Mouse (Mus musculus): ENCODE results near the gene Trip6. TPM values are rescaled to one million over a fixed set of nuclear protein-coding genes. Genes with fewer than 3 reads are reported as not detected.

The Trip6 gene
- polyA plus RNA-seq, 1 experiment: 10.3 TPM

DNA sequence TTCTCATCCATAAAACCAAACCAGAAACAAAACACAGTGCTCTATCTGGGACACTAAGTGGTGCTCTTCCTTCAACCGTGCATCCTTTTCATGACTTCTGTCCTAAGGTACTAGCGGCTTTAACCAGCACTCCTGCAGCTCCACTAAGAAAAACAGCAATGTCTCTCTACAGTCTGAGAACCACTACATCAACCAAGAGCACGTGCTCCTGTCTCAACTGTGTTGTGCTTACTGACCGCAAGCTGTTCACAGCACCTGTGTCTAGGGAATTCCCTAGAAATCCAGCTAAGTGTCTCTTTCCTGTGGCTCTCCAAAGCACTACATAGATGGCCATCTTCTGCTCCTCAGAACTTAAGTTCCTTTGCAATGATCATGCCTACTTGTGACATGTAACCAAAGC lies 9.4 kb downstream of the Trip6 start:
- H3K27me3 ChIP-seq (ENCODE audit: control insufficient read depth, insufficient read depth, low read length): no peaks in the 10 kb centered on the region
- no peak overlapping the region for H3K27ac ChIP-seq (ENCODE audit: insufficient read depth, low read length)
- 25% methylated on average over 4 of the region's 4 CpGs for WGBS
- H3K4me1 ChIP-seq (ENCODE audit: control insufficient read depth, insufficient read depth, low read length): peaks cover 3% of the 10 kb centered on the region; the same call in 1 of the 2 replicates
- no peak overlapping the region for H3K4me3 ChIP-seq (replicated peaks; ENCODE audit: insufficient read depth, low read depth, low read length)
- TF ChIP-seq CTCF (IDR thresholded peaks at IDR 0.05; ENCODE audit: borderline replicate concordance, insufficient read depth, low read depth, low read length): no peak
- no peak for DNase-seq

DNA sequence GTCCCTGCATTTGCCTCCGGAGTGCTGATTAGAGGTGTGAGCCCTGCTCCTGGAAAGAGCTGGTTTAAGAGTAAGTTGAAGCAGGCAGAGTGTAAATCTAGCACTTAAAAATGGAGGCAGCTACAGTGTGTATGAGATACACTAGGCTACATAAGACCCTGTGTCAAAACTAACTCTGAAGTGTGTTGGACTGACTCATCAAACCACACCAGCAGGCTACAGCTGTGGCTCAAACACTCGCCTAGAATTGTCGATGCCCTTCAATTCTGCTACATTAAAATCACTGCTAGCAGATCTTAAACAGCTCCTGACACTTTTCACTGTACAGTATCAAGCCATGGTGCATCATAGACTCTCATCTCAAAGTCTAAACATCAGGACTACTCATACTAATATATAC lies 10.0 kb downstream of the Trip6 start:
- WGBS: 60% methylated on average over 3 of the region's 3 CpGs
- no peak for TF ChIP-seq POLR2A (IDR thresholded peaks at IDR 0.05; ENCODE audit: borderline replicate concordance, insufficient read depth, low read length)
- TF ChIP-seq CTCF (IDR thresholded peaks at IDR 0.05; ENCODE audit: borderline replicate concordance, insufficient read depth, low read depth, low read length): no peak

DNA sequence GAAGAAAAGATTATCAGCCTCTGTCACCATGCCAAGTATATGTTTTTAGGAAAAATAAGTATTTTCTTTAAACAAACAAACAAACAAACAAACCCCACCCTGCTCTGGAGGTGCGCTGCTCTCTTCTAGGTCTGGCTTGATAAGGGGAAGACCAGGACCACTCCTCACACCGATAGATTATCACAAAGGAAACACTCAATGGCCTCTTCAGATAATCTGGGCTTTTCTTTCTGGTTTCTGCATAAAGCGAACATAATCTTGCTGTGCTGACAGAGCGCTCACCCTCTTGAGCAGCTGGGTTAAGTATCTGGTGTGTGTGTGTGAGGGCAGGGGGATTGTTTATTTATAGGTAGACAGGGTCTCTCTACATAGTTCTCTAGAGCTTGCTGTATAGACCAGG lies 10.6 kb downstream of the Trip6 start:
- no peaks in the 10 kb centered on the region for H3K27me3 ChIP-seq (ENCODE audit: control insufficient read depth, insufficient read depth, low read length)
- no peak overlapping the region for H3K27ac ChIP-seq (ENCODE audit: insufficient read depth, low read length)
- peaks cover 3% of the 10 kb centered on the region; the same call in 1 of the 2 replicates for H3K4me1 ChIP-seq (ENCODE audit: control insufficient read depth, insufficient read depth, low read length)
- TF ChIP-seq POLR2A (IDR thresholded peaks at IDR 0.05; ENCODE audit: borderline replicate concordance, insufficient read depth, low read length) (no peak), CTCF (IDR thresholded peaks at IDR 0.05; ENCODE audit: borderline replicate concordance, insufficient read depth, low read depth, low read length) (no peak)
- no peak for DNase-seq
- no peak overlapping the region for H3K4me3 ChIP-seq (replicated peaks; ENCODE audit: insufficient read depth, low read depth, low read length)
- 88% methylated on average over 4 of the region's 4 CpGs for WGBS

More for the DNA sequence above, 10.0 kb downstream of the Trip6 start:
- no peak overlapping the region for H3K27ac ChIP-seq (ENCODE audit: insufficient read depth, low read length)
- no peak overlapping the region for H3K4me3 ChIP-seq (replicated peaks; ENCODE audit: insufficient read depth, low read depth, low read length)
- no peak for DNase-seq
- peaks cover 3% of the 10 kb centered on the region; the same call in 1 of the 2 replicates for H3K4me1 ChIP-seq (ENCODE audit: control insufficient read depth, insufficient read depth, low read length)
- H3K27me3 ChIP-seq (ENCODE audit: control insufficient read depth, insufficient read depth, low read length): no peaks in the 10 kb centered on the region

DNA sequence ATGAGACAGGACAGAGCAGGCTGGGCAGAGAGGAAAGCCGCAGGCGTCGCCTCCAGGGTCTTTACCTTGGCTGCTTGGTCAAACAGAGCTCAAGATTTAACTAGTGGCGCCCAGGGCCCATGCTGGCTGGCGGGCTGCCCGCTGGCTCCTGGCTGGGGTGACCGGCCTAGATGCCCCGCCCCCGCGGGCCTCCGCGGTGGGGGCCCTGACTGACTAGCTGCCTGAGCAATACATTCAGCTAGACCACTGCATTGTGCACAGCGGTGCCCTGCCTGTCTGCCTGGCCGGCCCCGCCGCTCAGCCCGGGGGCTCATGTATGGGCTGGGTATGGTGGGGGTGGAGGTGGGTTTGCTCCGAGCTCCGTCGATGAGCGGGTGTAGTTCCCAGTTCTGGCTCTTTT lies 13.0 kb downstream of the Trip6 start:
- peaks cover 3% of the 10 kb centered on the region; the same call in 1 of the 2 replicates for H3K4me1 ChIP-seq (ENCODE audit: control insufficient read depth, insufficient read depth, low read length)
- WGBS: 25% methylated on average over 21 of the region's 21 CpGs
- no peak overlapping the region for H3K4me3 ChIP-seq (replicated peaks; ENCODE audit: insufficient read depth, low read depth, low read length)
- H3K27me3 ChIP-seq (ENCODE audit: control insufficient read depth, insufficient read depth, low read length): no peaks in the 10 kb centered on the region
- no peak overlapping the region for H3K27ac ChIP-seq (ENCODE audit: insufficient read depth, low read length)
- no peak for DNase-seq
- TF ChIP-seq POLR2A (IDR thresholded peaks at IDR 0.05; ENCODE audit: borderline replicate concordance, insufficient read depth, low read length) (no peak), CTCF (IDR thresholded peaks at IDR 0.05; ENCODE audit: borderline replicate concordance, insufficient read depth, low read depth, low read length) (no peak)

DNA sequence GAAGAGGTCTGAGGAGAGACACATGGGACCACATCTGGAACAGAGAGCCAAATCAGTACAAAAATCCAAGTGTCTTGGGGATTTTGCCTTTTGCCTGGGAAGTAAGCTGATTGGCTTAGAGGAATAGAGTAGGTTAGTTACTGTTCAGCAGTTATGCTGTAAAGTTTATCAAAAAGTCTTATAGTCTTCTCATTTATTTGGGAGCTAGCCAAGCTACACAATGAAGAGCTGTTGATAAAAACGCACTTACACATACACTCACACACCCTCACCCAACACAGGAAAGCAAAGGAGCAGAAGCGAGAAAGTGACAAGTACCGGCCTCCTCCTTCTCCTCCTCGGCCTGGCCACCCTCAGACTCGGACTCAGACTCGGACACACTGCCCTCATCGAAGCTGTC lies 15.0 kb downstream of the Trip6 start:
- TF ChIP-seq CTCF (IDR thresholded peaks at IDR 0.05; ENCODE audit: borderline replicate concordance, insufficient read depth, low read depth, low read length) (no peak), POLR2A (IDR thresholded peaks at IDR 0.05; ENCODE audit: borderline replicate concordance, insufficient read depth, low read length) (no peak)
- WGBS: 79% methylated on average over 7 of the region's 7 CpGs
- Histone ChIP-seq H3K4me3 (replicated peaks; ENCODE audit: insufficient read depth, low read depth, low read length) (no peak overlapping the region), H3K4me1 (ENCODE audit: control insufficient read depth, insufficient read depth, low read length) (no peaks in the 10 kb centered on the region), H3K27me3 (ENCODE audit: control insufficient read depth, insufficient read depth, low read length) (no peaks in the 10 kb centered on the region), H3K27ac (ENCODE audit: insufficient read depth, low read length) (no peak overlapping the region)
- DNase-seq: no peak

DNA sequence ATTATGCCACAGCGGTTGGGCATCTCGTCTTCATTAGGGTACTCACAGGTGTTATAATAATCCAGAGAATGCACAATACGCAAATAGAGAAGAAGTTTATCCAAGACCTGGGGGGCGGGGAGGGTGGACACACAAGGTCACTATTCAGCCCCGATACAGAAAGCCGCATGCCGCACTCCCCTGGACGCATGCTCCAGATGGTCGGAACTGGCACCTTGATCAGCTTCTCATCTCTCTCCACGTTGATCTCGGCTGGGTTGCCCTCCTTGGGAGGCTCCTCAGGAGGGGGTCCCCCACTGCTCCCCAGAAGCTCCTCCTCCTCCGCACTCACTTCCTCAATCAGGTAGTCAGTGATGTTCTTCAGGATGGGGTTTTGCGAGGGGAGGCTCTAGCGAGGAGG lies 17.1 kb downstream of the Trip6 start:
- DNase-seq: no peak
- 75% methylated on average over 14 of the region's 14 CpGs for WGBS

DNA sequence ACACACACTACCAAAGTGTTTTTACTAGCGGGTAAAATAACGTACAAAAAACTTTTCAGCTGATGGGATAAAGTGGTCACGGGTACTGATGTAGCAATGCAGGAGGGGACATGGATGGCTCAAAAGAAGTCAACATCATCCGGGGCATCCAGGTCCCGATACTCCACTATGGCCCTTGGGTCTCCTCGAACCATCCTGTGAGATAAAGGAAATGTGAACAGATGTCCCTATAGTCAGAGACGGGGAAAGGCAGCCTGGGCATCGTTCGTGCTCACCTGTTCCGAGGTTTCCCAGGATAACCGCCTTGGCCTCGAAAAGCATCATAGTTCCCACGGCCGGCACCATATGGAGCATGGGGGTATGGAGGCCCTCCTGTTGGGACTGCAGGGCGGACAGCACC lies 18.5 kb downstream of the Trip6 start:
- no peak for TF ChIP-seq POLR2A (IDR thresholded peaks at IDR 0.05; ENCODE audit: borderline replicate concordance, insufficient read depth, low read length)
- no peak for TF ChIP-seq CTCF (IDR thresholded peaks at IDR 0.05; ENCODE audit: borderline replicate concordance, insufficient read depth, low read depth, low read length)
- 60% methylated on average over 15 of the region's 15 CpGs for WGBS

More for the DNA sequence above, 17.1 kb downstream of the Trip6 start:
- no peaks in the 10 kb centered on the region; the same call in 1 of the 2 replicates for H3K4me1 ChIP-seq (ENCODE audit: control insufficient read depth, insufficient read depth, low read length)
- no peak overlapping the region for H3K4me3 ChIP-seq (replicated peaks; ENCODE audit: insufficient read depth, low read depth, low read length)
- H3K27me3 ChIP-seq (ENCODE audit: control insufficient read depth, insufficient read depth, low read length): no peaks in the 10 kb centered on the region
- TF ChIP-seq CTCF (IDR thresholded peaks at IDR 0.05; ENCODE audit: borderline replicate concordance, insufficient read depth, low read depth, low read length) (no peak), POLR2A (IDR thresholded peaks at IDR 0.05; ENCODE audit: borderline replicate concordance, insufficient read depth, low read length) (no peak)
- no peak overlapping the region for H3K27ac ChIP-seq (ENCODE audit: insufficient read depth, low read length)

DNA sequence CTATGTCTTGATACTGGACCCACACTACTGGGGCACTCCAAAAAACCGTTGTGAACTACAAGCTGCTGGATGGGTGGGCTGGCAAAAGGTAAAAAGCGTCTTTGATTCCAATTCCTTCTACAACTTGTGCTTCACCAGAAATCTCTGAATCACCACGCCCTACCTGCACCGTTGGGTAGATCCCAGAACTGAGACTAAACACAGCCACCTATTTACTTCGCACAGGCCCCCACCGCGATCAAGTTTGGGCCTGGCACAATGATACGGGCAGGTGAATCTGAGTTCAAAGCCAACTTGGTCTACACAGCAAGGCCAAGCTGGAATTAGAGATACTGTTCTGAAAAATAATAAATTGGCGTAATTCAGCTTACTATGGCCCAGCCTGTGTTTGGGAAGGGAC lies 18.9 kb downstream of the Trip6 start:
- H3K4me3 ChIP-seq (replicated peaks; ENCODE audit: insufficient read depth, low read depth, low read length): peak overlapping the region; percentile 92

More for the DNA sequence above, 18.5 kb downstream of the Trip6 start:
- Histone ChIP-seq H3K4me1 (ENCODE audit: control insufficient read depth, insufficient read depth, low read length) (peaks cover 3% of the 10 kb centered on the region; the same call in 1 of the 2 replicates), H3K27me3 (ENCODE audit: control insufficient read depth, insufficient read depth, low read length) (no peaks in the 10 kb centered on the region), H3K27ac (ENCODE audit: insufficient read depth, low read length) (no peak overlapping the region), H3K4me3 (replicated peaks; ENCODE audit: insufficient read depth, low read depth, low read length) (no peak overlapping the region)
- DNase-seq: no peak

More for the DNA sequence above, 18.9 kb downstream of the Trip6 start:
- WGBS: 74% methylated on average over 9 of the region's 9 CpGs
- TF ChIP-seq CTCF (IDR thresholded peaks at IDR 0.05; ENCODE audit: borderline replicate concordance, insufficient read depth, low read depth, low read length) (no peak), POLR2A (IDR thresholded peaks at IDR 0.05; ENCODE audit: borderline replicate concordance, insufficient read depth, low read length) (no peak)
- DNase-seq: no peak
- Histone ChIP-seq H3K27me3 (ENCODE audit: control insufficient read depth, insufficient read depth, low read length) (no peaks in the 10 kb centered on the region), H3K4me1 (ENCODE audit: control insufficient read depth, insufficient read depth, low read length) (peaks cover 6% of the 10 kb centered on the region; the same call in 1 of the 2 replicates), H3K27ac (ENCODE audit: insufficient read depth, low read length) (peak overlapping the region; percentile 81; the same call in 1 of the 2 replicates)

Measured in cerebellum, adult 2 months (tissue).